Mouse (Mus musculus) gastrocnemius, postnatal 4 days (tissue): ENCODE data around the gene Traf1. TPM values are rescaled to one million over a fixed set of nuclear protein-coding genes. Genes with fewer than 3 reads are reported as not detected.

Experiments used
- DNase-seq, 2 experiments: peaks; one replicate each; pipeline ENCODE4 v3.0.0; 2021 to 2022; ENCODE audit warnings: low spot score in 2 of 2, mixed read lengths in 2 of 2
- total RNA-seq, 2 experiments: library from RNA; stranded (reverse); gene quantifications; 2 replicates each; pipeline ENCODE4 v1.2.3; 2021

The Traf1 gene
- total RNA-seq, 2 experiments from 2014 or later, result 1.7 to 3.5 TPM

DNA sequence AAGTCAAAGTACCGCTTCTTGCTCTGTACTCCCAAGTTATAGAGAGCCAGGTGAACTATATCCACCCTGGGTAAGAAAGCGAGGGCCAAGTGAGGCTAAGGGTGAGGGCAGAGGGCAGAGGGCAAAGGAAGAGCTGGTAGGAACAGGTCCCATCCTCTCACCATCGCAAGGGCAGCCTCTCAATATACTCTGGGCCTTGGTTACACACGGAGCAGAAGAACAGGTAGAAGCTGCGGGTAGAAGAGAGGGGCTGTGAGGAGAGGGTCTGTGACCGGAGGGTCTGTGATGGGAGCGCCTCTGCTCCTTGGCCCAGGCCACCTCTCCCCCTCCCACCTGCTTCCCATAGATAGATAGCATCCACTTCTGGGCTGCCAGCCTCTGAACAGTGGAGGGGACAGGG is 58.4 kb downstream of the Traf1 start:
- DNase-seq, result no peak

GRCm38 (mm10) chr2:34902731-34903130 is 58.8 kb downstream of the Traf1 start:
- no peak for DNase-seq

GRCm38 (mm10) chr2:34901726-34902125 is 59.8 kb downstream of the Traf1 start:
- no peak for DNase-seq

- DNase-seq, result no peak
These were observed 61.2 kb downstream of the Traf1 start for GRCm38 (mm10) chr2:34900412-34900811.

GRCm38 (mm10) chr2:34899682-34900081 is 61.9 kb downstream of the Traf1 start:
- DNase-seq, result no peak

DNA sequence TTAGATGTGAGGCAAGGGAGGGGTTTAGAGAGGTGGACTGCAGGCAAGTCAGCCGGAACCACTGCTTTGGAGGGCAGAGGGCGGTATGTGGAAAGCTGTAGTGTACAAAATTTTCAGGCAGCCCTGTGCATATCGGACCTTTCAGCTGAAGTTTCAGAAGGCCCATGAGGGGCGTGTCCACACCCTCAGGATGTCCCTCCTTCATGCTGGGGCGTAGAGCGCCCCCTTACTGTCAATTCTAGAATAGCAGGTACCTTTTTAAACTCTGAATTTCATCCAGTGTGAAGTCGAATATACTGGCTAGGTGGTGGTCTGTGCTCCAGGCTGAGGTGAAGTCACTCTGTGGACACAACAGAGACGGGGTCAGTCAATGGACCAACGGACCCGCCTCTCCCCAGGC is 63.8 kb downstream of the Traf1 start:
- DNase-seq, result peak in 1 of 2 experiments; percentile 38

GRCm38 (mm10) chr2:34896821-34897460 is 64.6 kb downstream of the Traf1 start:
- DNase-seq, result no peak

GRCm38 (mm10) chr2:34895503-34896113 is 66.0 kb downstream of the Traf1 start:
- DNase-seq, result no peak

DNA sequence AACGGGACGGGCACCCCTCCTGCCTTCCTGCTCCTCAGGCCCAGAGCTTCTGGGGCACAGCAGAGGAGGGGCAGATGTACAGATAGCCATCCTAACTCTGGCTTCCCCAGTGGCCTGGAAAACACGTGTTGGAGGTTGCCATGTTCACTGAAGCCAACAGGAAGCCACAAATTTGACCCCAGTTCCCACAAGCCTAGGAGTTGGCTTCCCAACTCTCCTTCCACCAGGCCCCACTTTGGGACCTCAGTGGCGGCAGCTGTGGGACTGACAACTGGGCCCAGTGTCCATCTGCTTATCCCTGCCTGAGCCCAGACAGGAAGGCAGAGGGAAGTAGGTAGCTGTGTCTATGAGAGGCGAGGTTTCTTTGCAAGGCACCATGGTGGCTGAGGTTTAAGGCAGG is 67.6 kb downstream of the Traf1 start:
- no peak for DNase-seq

Other genes starting within 250 kb of the Traf1 start
- 10 to 100 TPM; 51.0 to 54.4 TPM for gene Gapvd1, start 206.5 kb downstream of the Traf1 start, total RNA-seq
- gene Hspa5, start 189.8 kb downstream of the Traf1 start, total RNA-seq, result 100 to 1,000 TPM; 303 to 318 TPM
- 10 to 100 TPM; 10.3 to 10.4 TPM for gene Rabepk, start 161.9 kb downstream of the Traf1 start, total RNA-seq
- 10 to 100 TPM; 59.6 to 60.1 TPM for gene Fbxw2, start 135.5 kb downstream of the Traf1 start, total RNA-seq
- under 1 TPM in 1 of 2 experiments, not detected in 1; 0.17 TPM for gene Gm34653, start 128.8 kb downstream of the Traf1 start, total RNA-seq
- under 1 TPM; 0.18 to 0.34 TPM for gene Cutal, start 87.4 kb downstream of the Traf1 start, total RNA-seq
- 10 to 100 TPM; 25.4 to 25.7 TPM for gene Psmd5, start 86.8 kb downstream of the Traf1 start, total RNA-seq
- gene Phf19, start 47.7 kb downstream of the Traf1 start, total RNA-seq, result 10 to 100 TPM in 1 of 2 experiments, 1 to 10 TPM in 1; 9.3 to 11.6 TPM
- 1 to 10 TPM in 1 of 2 experiments, under 1 TPM in 1; 0.25 to 1.1 TPM for gene Hc, start 99.7 kb upstream of the Traf1 start, total RNA-seq
- gene AI182371, start 139.8 kb upstream of the Traf1 start, total RNA-seq, result under 1 TPM; 0.17 to 0.47 TPM
- 10 to 100 TPM; 14.4 to 16.7 TPM for gene Cntrl, start 147.7 kb upstream of the Traf1 start, total RNA-seq
- gene Rab14, start 239.3 kb upstream of the Traf1 start, total RNA-seq, result 100 to 1,000 TPM; 119 to 130 TPM